Comparison of ENCODE assay signal across 12 mouse cellular contexts in the genomic region with DNA sequence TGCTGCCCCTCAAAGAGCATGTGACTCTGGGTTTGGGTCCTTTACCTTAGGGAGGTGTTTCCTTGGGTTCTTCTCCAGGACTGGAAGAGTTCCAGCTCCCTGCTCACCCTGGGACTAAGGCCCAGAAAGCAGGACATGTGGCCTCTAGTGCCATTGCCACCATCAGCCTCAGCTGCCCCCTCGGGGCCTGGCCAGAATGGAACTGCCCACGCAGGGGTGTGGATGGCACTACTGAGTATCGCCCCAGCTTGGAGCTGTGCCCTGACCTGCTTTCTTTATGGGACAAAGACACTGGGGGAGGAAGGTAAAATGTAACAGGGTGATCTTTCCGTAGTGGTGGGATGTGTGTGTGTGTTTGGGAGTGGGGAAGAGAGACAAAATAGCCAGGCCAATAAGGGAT. TPM values are rescaled to one million over a fixed set of nuclear protein-coding genes. Genes with fewer than 3 reads are reported as not detected.
A peak's percentile ranks its signal among the peaks of the same experiment; 100 is the strongest.
DNase-seq lines count a peak whose midpoint lies in the region; ATAC-seq lines count a peak whose summit lies in the region.
"Had no signal": no experiment of that assay in that cellular context is flagged by ENCODE, and none has a peak within 500 bp of the region (broad histone marks: within the 10 kb centered on the region; RNA-seq: fewer than 3 reads in every experiment).

No protein-coding gene starts in this region.

- H3K36me3 ChIP-seq in kidney, embryonic 16.5 days (ENCODE audit: insufficient read depth, low read length), result 0 out of 2 replicates have a peak, but pooled peaks cover 6% of the 10 kb centered on the region
- H3K36me3 ChIP-seq in intestine, embryonic 16.5 days (ENCODE audit: control insufficient read depth, insufficient read depth, low read length), result no peaks in the 10 kb centered on the region

- WGBS in kidney, embryonic 16.5 days, result 66% methylated on average over 4 of the region's 4 CpGs
- WGBS in intestine, embryonic 16.5 days, result 72% methylated on average over 4 of the region's 4 CpGs

- 0 out of 2 replicates have a peak, but pooled peaks have one; percentile 40 for ATAC-seq in cerebellum, adult (ENCODE audit: insufficient number of reproducible peaks, low FRiP score, low TSS enrichment)
- no peak for ATAC-seq in kidney, embryonic 16.5 days (ENCODE audit: low FRiP score, low TSS enrichment)
- ATAC-seq in intestine, embryonic 16.5 days, result no peak
- ATAC-seq: liver, postnatal 0 days had no signal

- no peak overlapping the region for H3K4me3 ChIP-seq in kidney, embryonic 16.5 days (ENCODE audit: low read length)
- H3K4me3 ChIP-seq in intestine, embryonic 16.5 days (ENCODE audit: low read length), result no peak overlapping the region
- H3K4me3 ChIP-seq: erythroblast, embryonic 14.5 days had no signal

- no peak overlapping the region for H3K4me2 ChIP-seq in kidney, embryonic 16.5 days (replicated peaks; ENCODE audit: low read depth, low read length)
- no peak overlapping the region for H3K4me2 ChIP-seq in intestine, embryonic 16.5 days (ENCODE audit: low read depth, low read length)

- H3K9ac ChIP-seq in kidney, embryonic 16.5 days (replicated peaks; ENCODE audit: low read length), result peak overlapping the region; percentile 39
- no peak overlapping the region for H3K9ac ChIP-seq in intestine, embryonic 16.5 days (ENCODE audit: low read depth, low read length)
- H3K9ac ChIP-seq: liver, postnatal 0 days had no signal

- peak overlapping the region; percentile 83 for H3K27ac ChIP-seq in kidney, embryonic 16.5 days (ENCODE audit: low read length)
- peak overlapping the region; percentile 82 for H3K27ac ChIP-seq in intestine, embryonic 16.5 days (ENCODE audit: low read length)

- H3K27me3 ChIP-seq in kidney, embryonic 16.5 days (ENCODE audit: insufficient read depth, low read length), result no peaks in the 10 kb centered on the region
- no peaks in the 10 kb centered on the region for H3K27me3 ChIP-seq in intestine, embryonic 16.5 days (replicated peaks; ENCODE audit: control insufficient read depth, insufficient read depth, low read length)

- H3K4me1 ChIP-seq in kidney, embryonic 16.5 days (ENCODE audit: insufficient read depth, low read length), result peaks cover 29% of the 10 kb centered on the region
- peaks cover 9% of the 10 kb centered on the region for H3K4me1 ChIP-seq in intestine, embryonic 16.5 days (ENCODE audit: control insufficient read depth, insufficient read depth, low read length)

- H3K9me3 ChIP-seq in kidney, embryonic 16.5 days (ENCODE audit: low read length), result peaks cover 10% of the 10 kb centered on the region
- no peaks in the 10 kb centered on the region for H3K9me3 ChIP-seq in intestine, embryonic 16.5 days (ENCODE audit: control insufficient read depth, low read length)

- DNase-seq in cerebellum, postnatal 4 days (ENCODE audit: low spot score in 2 of 2), result no peak
- DNase-seq in kidney, postnatal 10 days, result no peak
- DNase-seq in cerebellum, postnatal 10 days, result peak; percentile 50 to 51
- no peak for DNase-seq in thymus, postnatal 36 days
- DNase-seq in thymus, postnatal 4 days, result no peak
- DNase-seq: gastrocnemius, postnatal 25 days; liver, postnatal 0 days; spleen, adult 18-20 months had no signal

RNA-seq across cellular contexts. Expression of gene Col13a1, which starts 59.4 kb away (rescaled TPM):
- polyA plus RNA-seq in kidney, embryonic 16.5 days (2015; fragmentation: Nextera tagmentation; extraction: Ambion mirVana), result 6.7 and 6.8 TPM in 2 replicates
- polyA plus RNA-seq in intestine, embryonic 16.5 days (2015; fragmentation: Nextera tagmentation; extraction: Ambion mirVana), result 4.5 and 5.7 TPM in 2 replicates

Comparison
In these comparisons a context has a peak if more than half of its experiments do, and no peak if none do; other contexts are left out.
1. DNase-seq: peak in cerebellum, postnatal 10 days (2 of 2); none in cerebellum, postnatal 4 days (0 of 2), kidney, postnatal 10 days (single experiment), thymus, postnatal 36 days (0 of 2) and thymus, postnatal 4 days (single experiment).